ENCODE assay signal across 20 mouse cellular contexts in genomic region chr2:71697408-71698336, GRCm38 (mm10). TPM values are rescaled to one million over a fixed set of nuclear protein-coding genes. Genes with fewer than 3 reads are reported as not detected.
DNase-seq lines count a peak whose midpoint lies in the region; ATAC-seq lines count a peak whose summit lies in the region.
"Had no signal": no experiment of that assay in that cellular context is flagged by ENCODE, and none has a peak within 500 bp of the region (broad histone marks: within the 10 kb centered on the region; RNA-seq: fewer than 3 reads in every experiment).

No protein-coding gene starts in this region.

- H3K27me3 ChIP-seq in limb, embryonic 12.5 days, result no peaks in the 10 kb centered on the region
- no peaks in the 10 kb centered on the region for H3K27me3 ChIP-seq in limb, embryonic 10.5 days (ENCODE audit: low read depth, poor library complexity, severe bottlenecking)
- H3K27me3 ChIP-seq in stomach, embryonic 15.5 days (replicated peaks), result no peaks in the 10 kb centered on the region
- H3K27me3 ChIP-seq: kidney, embryonic 15.5 days; limb, embryonic 15.5 days; midbrain, embryonic 12.5 days had no signal

- peak overlapping the region; percentile 3; the same call in 1 of the 2 replicates for H3K9ac ChIP-seq in limb, embryonic 12.5 days (replicated peaks)
- H3K9ac ChIP-seq in stomach, embryonic 15.5 days, result no peak overlapping the region
- H3K9ac ChIP-seq: kidney, embryonic 15.5 days; limb, embryonic 15.5 days; midbrain, embryonic 12.5 days had no signal

- ATAC-seq in limb, embryonic 12.5 days (ENCODE audit: insufficient number of reproducible peaks, insufficient read depth, low FRiP score, low TSS enrichment, low read depth), result no peak
- peak; percentile 56; the same call in 1 of the 2 replicates for ATAC-seq in stomach, embryonic 15.5 days (ENCODE audit: insufficient read depth, low FRiP score, low read depth)
- ATAC-seq: forebrain, embryonic 14.5 days had no signal

- no peak overlapping the region for H3K27ac ChIP-seq in limb, embryonic 12.5 days
- no peak overlapping the region for H3K27ac ChIP-seq in limb, embryonic 10.5 days
- H3K27ac ChIP-seq in stomach, embryonic 15.5 days, result no peak overlapping the region; the same call in 1 of the 2 replicates
- H3K27ac ChIP-seq: embryonic facial prominence, embryonic 10.5 days; kidney, embryonic 15.5 days; limb, embryonic 15.5 days; midbrain, embryonic 12.5 days had no signal

- WGBS in limb, embryonic 12.5 days, result 28% methylated on average over 8 of the region's 8 CpGs
- 58% methylated on average over 8 of the region's 8 CpGs for WGBS in limb, embryonic 10.5 days
- WGBS in stomach, embryonic 15.5 days, result 33% methylated on average over 8 of the region's 8 CpGs

- H3K4me3 ChIP-seq in limb, embryonic 12.5 days (replicated peaks), result no peak overlapping the region
- H3K4me3 ChIP-seq in limb, embryonic 10.5 days, result no peak overlapping the region
- H3K4me3 ChIP-seq in stomach, embryonic 15.5 days (replicated peaks), result no peak overlapping the region
- H3K4me3 ChIP-seq: embryonic facial prominence, embryonic 10.5 days; kidney, embryonic 15.5 days; limb, embryonic 15.5 days; midbrain, embryonic 12.5 days had no signal

- no peak for DNase-seq in limb, embryonic 10.5 days (ENCODE audit: low spot score)
- peak; percentile 33 for DNase-seq in adipocyte (ENCODE audit: low spot score)
- peak; percentile 62 to 68 for DNase-seq in adrenal gland, postnatal 36 days
- DNase-seq in embryo, embryonic 9.5 days (ENCODE audit: extremely low spot score), result no peak
- DNase-seq in kidney, postnatal 36 days, result no peak
- DNase-seq: cerebellum, adult 11-12 months; cerebellum, postnatal 36 days; gastrocnemius, postnatal 36 days; heart, postnatal 36 days; lung, adult 18-20 months; lung, postnatal 4 days; thymus, postnatal 25 days had no signal

- peaks cover under 1% of the 10 kb centered on the region; the same call in 1 of the 2 replicates for H3K9me3 ChIP-seq in limb, embryonic 12.5 days
- H3K9me3 ChIP-seq in limb, embryonic 10.5 days (replicated peaks), result no peaks in the 10 kb centered on the region
- H3K9me3 ChIP-seq in stomach, embryonic 15.5 days, result no peaks in the 10 kb centered on the region
- H3K9me3 ChIP-seq: embryonic facial prominence, embryonic 10.5 days; limb, embryonic 15.5 days; midbrain, embryonic 12.5 days had no signal

- H3K36me3 ChIP-seq in limb, embryonic 12.5 days, result no peaks in the 10 kb centered on the region
- H3K36me3 ChIP-seq in limb, embryonic 10.5 days, result no peaks in the 10 kb centered on the region
- no peaks in the 10 kb centered on the region for H3K36me3 ChIP-seq in stomach, embryonic 15.5 days
- H3K36me3 ChIP-seq: embryonic facial prominence, embryonic 10.5 days; kidney, embryonic 15.5 days; limb, embryonic 15.5 days; midbrain, embryonic 12.5 days had no signal

- peaks cover 25% of the 10 kb centered on the region for H3K4me1 ChIP-seq in limb, embryonic 12.5 days (replicated peaks)
- H3K4me1 ChIP-seq in limb, embryonic 10.5 days, result peaks cover 20% of the 10 kb centered on the region
- 0 out of 2 replicates have a peak, but pooled peaks cover 9% of the 10 kb centered on the region for H3K4me1 ChIP-seq in stomach, embryonic 15.5 days

- 0 out of 2 replicates have a peak overlapping the region, but pooled peaks have one; percentile 2 for H3K4me2 ChIP-seq in limb, embryonic 12.5 days
- H3K4me2 ChIP-seq in stomach, embryonic 15.5 days, result no peak overlapping the region
- H3K4me2 ChIP-seq: heart, embryonic 11.5 days; kidney, embryonic 15.5 days; limb, embryonic 15.5 days; midbrain, embryonic 12.5 days had no signal

RNA-seq across cellular contexts. Expression of gene Itga6, which starts 47.7 kb away (rescaled TPM):
- 30.0 and 32.7 TPM in 2 replicates for polyA plus RNA-seq in limb, embryonic 12.5 days (2016; fragmentation: Nextera tagmentation; extraction: Ambion mirVana)
- 19.1 and 22.3 TPM in 2 replicates for polyA plus RNA-seq in limb, embryonic 10.5 days (2016; fragmentation: Nextera tagmentation; extraction: Ambion mirVana)
- 100 to 1,000 TPM; 156 to 185 TPM for total RNA-seq in adrenal gland, postnatal 36 days (2021)
- 61.8 and 74.1 TPM in 2 replicates for polyA plus RNA-seq in stomach, embryonic 15.5 days (2015; fragmentation: Nextera tagmentation; extraction: Ambion mirVana)

Comparison
In these comparisons a context has a peak if more than half of its experiments do, and no peak if none do; other contexts are left out.
1. DNase-seq: peak in adipocyte (single experiment) and adrenal gland, postnatal 36 days (2 of 2); none in limb, embryonic 10.5 days (single experiment), embryo, embryonic 9.5 days (single experiment) and kidney, postnatal 36 days (0 of 2).